Mouse (Mus musculus) left cerebral cortex, postnatal 4 days (tissue): Measurements from ENCODE around the gene Rfk. TPM values are rescaled to one million over a fixed set of nuclear protein-coding genes. Genes with fewer than 3 reads are reported as not detected.

Experiments used
- DNase-seq: peaks from one replicate; pipeline ENCODE4 v3.0.0-alpha.2; 2022
- intact Hi-C: fragments of 180-260 bp; cut with DNase I; formaldehyde crosslinking; loops from one replicate; pipeline ENCODE4 v1.15.1; 2025
- total RNA-seq, 2 experiments: library from RNA; stranded (reverse); gene quantifications; 2 replicates each; pipeline ENCODE4 v1.2.3; 2021

The Rfk gene
- total RNA-seq, 2 experiments from 2014 or later, result 42.9 to 43.7 TPM

GRCm38 (mm10) chr19:17439476-17440189, 45.8 kb downstream of the Rfk start:
- intact Hi-C loops, result no loop called here
- peak; percentile 35 for DNase-seq

DNA sequence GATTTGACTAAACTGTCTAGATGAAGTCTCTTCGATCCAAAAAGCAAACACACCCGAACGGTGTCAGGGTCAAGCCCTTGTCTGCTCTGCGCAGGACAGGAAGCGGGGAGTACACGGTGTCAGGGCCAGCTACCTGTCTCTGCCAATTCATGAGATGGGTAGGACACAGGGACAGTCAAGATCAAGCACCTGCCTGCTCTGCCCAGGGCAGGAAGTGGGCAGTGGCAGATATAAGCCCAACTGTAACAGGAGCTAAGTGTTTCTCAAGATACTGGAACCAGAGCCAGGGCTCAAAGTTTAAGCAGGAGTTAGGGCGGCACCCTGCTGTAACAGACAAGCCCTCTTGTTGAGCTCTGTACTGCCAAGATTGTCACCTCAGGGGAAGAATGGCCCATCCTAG, 49.7 kb downstream of the Rfk start:
- no peak for DNase-seq
- intact Hi-C loops, result no loop called here

Other genes with a start within 250 kb of the Rfk start
- 1 to 10 TPM; 1.1 to 1.2 TPM for gene Gcnt1, start 21.2 kb upstream of the Rfk start, total RNA-seq